Mouse (Mus musculus) MEL (cell line): Measurements from ENCODE around the gene Gcm2. TPM values are rescaled to one million over a fixed set of nuclear protein-coding genes. Genes with fewer than 3 reads are reported as not detected.

Experiments
- DNase-seq: peaks from one replicate; pipeline ENCODE4 v3.0.0; 2011; ENCODE audit warnings: low read depth, low spot score
- H3K27ac ChIP-seq: 2 replicates; pipeline ENCODE4 v1.5.1; 2012; ENCODE audit warnings: low read depth, mild to moderate bottlenecking, control low read depth, low read length, moderate library complexity; ENCODE audit not compliant: control insufficient read depth
- H3K27me3 ChIP-seq, 2 experiments: fragments of 150-350 bp in 1 of 2; sonication (generic) in 1 of 2; 2 replicates each; pipeline ENCODE4 v1.6.1; 2012; ENCODE audit warnings: low read length in 2 of 2, mild to moderate bottlenecking in 2 of 2, improper control_type of control experiment in 1 of 2, moderate library complexity in 1 of 2; ENCODE audit not compliant: insufficient read depth in 2 of 2, control insufficient read depth in 1 of 2
- H3K36me3 ChIP-seq, 2 experiments: 2 replicates each; pipeline ENCODE4 v1.6.1; 2012 to 2014; ENCODE audit warnings: low read length in 2 of 2, improper control_type of control experiment in 1 of 2, inconsistent platforms in 1 of 2, mild to moderate bottlenecking in 1 of 2; ENCODE audit not compliant: insufficient read depth in 2 of 2, control insufficient read depth in 1 of 2
- H3K4me1 ChIP-seq, 2 experiments: fragments of 150-350 bp in 1 of 2; sonication (generic) in 1 of 2; 2 replicates each; pipeline ENCODE4 v1.6.1; 2012; ENCODE audit warnings: low read length in 2 of 2, improper control_type of control experiment in 1 of 2, mild to moderate bottlenecking in 1 of 2; ENCODE audit not compliant: insufficient read depth in 2 of 2, control insufficient read depth in 1 of 2
- H3K4me3 ChIP-seq, 2 experiments: fragments of 150-350 bp in 1 of 2; sonication (generic) in 1 of 2; 2 replicates each; pipeline ENCODE4 v1.5.1; 2012; ENCODE audit warnings: low read depth in 2 of 2, low read length in 2 of 2, mild to moderate bottlenecking in 2 of 2, moderate library complexity in 2 of 2, control low read depth in 1 of 2, improper control_type of control experiment in 1 of 2; ENCODE audit not compliant: control insufficient read depth in 1 of 2, insufficient read depth in 1 of 2
- H3K79me2 ChIP-seq: 2 replicates; pipeline ENCODE4 v1.6.1; 2012; ENCODE audit warnings: mild to moderate bottlenecking, low read length, moderate library complexity; ENCODE audit not compliant: control insufficient read depth, poor library complexity, insufficient read depth
- H3K9ac ChIP-seq: 2 replicates; pipeline ENCODE4 v1.6.1; 2012; ENCODE audit warnings: low read depth, mild to moderate bottlenecking, control low read depth, low read length, moderate library complexity; ENCODE audit not compliant: control insufficient read depth, poor library complexity, severe bottlenecking
- H3K9me3 ChIP-seq: fragments of 150-350 bp; sonication (generic); replicated peaks from 2 replicates; pipeline ENCODE4 v1.6.1; 2012; ENCODE audit warnings: mild to moderate bottlenecking, low read length, improper control_type of control experiment, moderate library complexity; ENCODE audit not compliant: insufficient read depth
- BHLHE40 ChIP-seq: IDR thresholded peaks from 2 replicates; pipeline ENCODE4 v1.6.1; 2012; ENCODE audit warnings: low read depth, mild to moderate bottlenecking, inconsistent platforms, low read length, improper control_type of control experiment, borderline replicate concordance
- CHD1 ChIP-seq: IDR thresholded peaks from 2 replicates; pipeline ENCODE4 v1.6.1; 2012; ENCODE audit warnings: low read depth, mild to moderate bottlenecking, inconsistent platforms, low read length, improper control_type of control experiment
- CHD2 ChIP-seq: IDR thresholded peaks from 2 replicates; pipeline ENCODE4 v1.6.1; 2011; ENCODE audit warnings: low read length, improper control_type of control experiment
- E2F4 ChIP-seq: IDR thresholded peaks from 2 replicates; pipeline ENCODE4 v1.6.1; 2011; ENCODE audit warnings: low read depth, low read length, improper control_type of control experiment, borderline replicate concordance
- ELF1 ChIP-seq: IDR thresholded peaks from 2 replicates; pipeline ENCODE4 v1.6.1; 2014; ENCODE audit warnings: low read depth, mild to moderate bottlenecking, inconsistent platforms, low read length, improper control_type of control experiment, moderate library complexity
- EP300 ChIP-seq, 2 experiments: IDR thresholded peaks; 2 replicates each; pipeline ENCODE4 v1.6.1; 2011; ENCODE audit warnings: improper control_type of control experiment in 2 of 2, low read length in 2 of 2, low read depth in 1 of 2, mild to moderate bottlenecking in 1 of 2
- GATA1 ChIP-seq: IDR thresholded peaks from 2 replicates; pipeline ENCODE4 v1.6.1; 2011; ENCODE audit warnings: low read depth, low read length, improper control_type of control experiment
- HCFC1 ChIP-seq: IDR thresholded peaks from 2 replicates; pipeline ENCODE4 v1.6.1; 2012; ENCODE audit warnings: low read depth, mild to moderate bottlenecking, inconsistent platforms, low read length, improper control_type of control experiment, moderate library complexity
- MAZ ChIP-seq: IDR thresholded peaks from 2 replicates; pipeline ENCODE4 v1.6.1; 2012; ENCODE audit warnings: low read depth, mild to moderate bottlenecking, inconsistent platforms, low read length, improper control_type of control experiment
- MXI1 ChIP-seq: IDR thresholded peaks from 2 replicates; pipeline ENCODE4 v1.6.1; 2011; ENCODE audit warnings: mild to moderate bottlenecking, low read depth, low read length, improper control_type of control experiment
- MYC ChIP-seq: IDR thresholded peaks from 2 replicates; pipeline ENCODE4 v1.6.1; 2011; ENCODE audit warnings: low read depth, mild to moderate bottlenecking, low read length, improper control_type of control experiment, moderate library complexity
- NELFE ChIP-seq: IDR thresholded peaks from 2 replicates; pipeline ENCODE4 v1.6.1; 2011; ENCODE audit warnings: low read depth, low read length, improper control_type of control experiment
- POLR2AphosphoS2 ChIP-seq: IDR thresholded peaks from 2 replicates; pipeline ENCODE4 v1.6.1; 2011; ENCODE audit warnings: low read length, improper control_type of control experiment
- POLR2AphosphoS5 ChIP-seq: IDR thresholded peaks from 2 replicates; pipeline ENCODE4 v1.6.1; 2012; ENCODE audit warnings: low read depth, borderline replicate concordance, mild to moderate bottlenecking, inconsistent platforms, low read length, moderate library complexity, mixed read lengths
- RCOR1 ChIP-seq: IDR thresholded peaks from 2 replicates; pipeline ENCODE4 v1.6.1; 2012; ENCODE audit warnings: low read depth, mild to moderate bottlenecking, inconsistent platforms, low read length, improper control_type of control experiment
- SIN3A ChIP-seq: IDR thresholded peaks from 2 replicates; pipeline ENCODE4 v1.6.1; 2012; ENCODE audit warnings: low read length, improper control_type of control experiment, inconsistent platforms
- SMC3 ChIP-seq: IDR thresholded peaks from 2 replicates; pipeline ENCODE4 v1.6.1; 2011; ENCODE audit warnings: low read depth, low read length, improper control_type of control experiment
- TAL1 ChIP-seq: IDR thresholded peaks from 2 replicates; pipeline ENCODE4 v1.6.1; 2012; ENCODE audit warnings: mild to moderate bottlenecking, inconsistent platforms, low read length, moderate library complexity, mixed read lengths
- TCF12 ChIP-seq: IDR thresholded peaks from 2 replicates; pipeline ENCODE4 v1.6.1; 2014; ENCODE audit warnings: low read depth, mild to moderate bottlenecking, inconsistent platforms, low read length, improper control_type of control experiment, moderate library complexity
- UBTF ChIP-seq: IDR thresholded peaks from 2 replicates; pipeline ENCODE4 v1.6.1; 2012; ENCODE audit warnings: low read depth, mild to moderate bottlenecking, inconsistent platforms, low read length, improper control_type of control experiment, moderate library complexity, borderline replicate concordance; ENCODE audit not compliant: insufficient read depth
- USF1 ChIP-seq: IDR thresholded peaks from 2 replicates; pipeline ENCODE4 v1.6.1; 2014; ENCODE audit warnings: low read depth, mild to moderate bottlenecking, inconsistent platforms, low read length, improper control_type of control experiment, moderate library complexity
- ZC3H11A ChIP-seq: IDR thresholded peaks from 2 replicates; pipeline ENCODE4 v1.6.1; 2012; ENCODE audit warnings: low read depth, mild to moderate bottlenecking, inconsistent platforms, low read length, improper control_type of control experiment
- ZKSCAN1 ChIP-seq: IDR thresholded peaks from 2 replicates; pipeline ENCODE4 v1.6.1; 2012; ENCODE audit warnings: low read depth, mild to moderate bottlenecking, inconsistent platforms, low read length, improper control_type of control experiment, moderate library complexity
- ZMIZ1 ChIP-seq: IDR thresholded peaks from 2 replicates; pipeline ENCODE4 v1.6.1; 2012; ENCODE audit warnings: low read depth, mild to moderate bottlenecking, inconsistent platforms, low read length, improper control_type of control experiment, moderate library complexity
- polyA plus RNA-seq, 2 experiments: library from polyadenylated mRNA; stranded (reverse) in 1 of 2; unstranded in 1 of 2; fragments of >175 nt in 1 of 2; fragments of >200 nt in 1 of 2; gene quantifications; 2 replicates each; pipeline versions ENCODE4 v1.2.1 to v1.2.4; 2012; ENCODE audit warnings: low replicate concordance in 2 of 2, low read depth in 1 of 2; ENCODE audit not compliant: insufficient read length in 2 of 2, insufficient read depth in 1 of 2, missing spikeins in 1 of 2
- total RNA-seq: library from RNA; depleted of rRNA; stranded (reverse); fragments of 300-350 nt; gene quantifications from 2 replicates; pipeline ENCODE4 v1.2.3, GENCODE M21; 2012

Gene Gcm2
- total and polyA plus RNA-seq, 3 experiments, result not detected

DNA sequence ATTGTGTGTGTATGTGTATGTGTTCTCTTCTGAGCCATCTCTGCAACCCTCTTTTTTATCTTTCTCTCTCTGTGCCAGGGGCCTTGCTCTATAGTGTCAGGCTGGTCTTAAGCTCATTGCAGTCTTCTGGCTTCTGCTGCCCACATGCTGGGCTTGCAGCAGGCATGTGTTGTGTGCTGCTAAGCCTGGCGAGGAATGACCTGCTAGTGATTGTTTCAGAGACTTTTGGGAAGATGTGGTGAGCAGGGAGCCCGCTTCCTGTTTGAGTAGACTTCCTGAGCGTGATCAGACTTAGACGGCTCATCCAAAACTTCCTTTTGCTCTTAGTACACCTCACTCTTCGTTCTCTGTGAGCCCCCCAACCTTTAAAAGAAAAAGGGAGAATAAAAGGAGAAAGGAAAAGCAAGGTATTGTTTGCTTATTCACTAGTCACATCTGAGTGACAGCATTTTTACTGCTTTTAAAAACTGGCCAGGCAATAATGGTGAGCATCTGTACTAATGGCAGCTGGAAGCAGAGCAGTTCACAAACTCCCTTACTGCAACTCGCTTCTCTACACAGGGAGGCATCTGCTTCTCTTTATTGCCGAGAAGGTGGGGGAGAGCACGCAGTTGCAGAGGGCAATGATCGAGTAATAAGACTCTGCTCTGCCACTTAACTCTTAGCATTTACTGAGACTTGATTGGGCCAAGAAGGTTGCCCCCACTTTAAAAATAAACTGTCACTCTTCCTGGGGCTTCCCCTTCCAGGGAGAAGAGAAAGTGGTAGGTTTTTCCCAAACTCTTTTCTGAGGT is 8.5 kb upstream of the Gcm2 start:
- H3K79me2 ChIP-seq, result no peaks in the 10 kb centered on the region
- no peaks in the 10 kb centered on the region for H3K4me1 ChIP-seq
- H3K9me3 ChIP-seq, result no peaks in the 10 kb centered on the region
- no peaks in the 10 kb centered on the region for H3K36me3 ChIP-seq
- H3K27ac ChIP-seq, result no peak overlapping the region
- TF ChIP-seq ELF1 (no peak), SMC3 (no peak), CHD1 (no peak), UBTF (no peak), E2F4 (no peak), ZC3H11A (no peak), ZKSCAN1 (no peak), BHLHE40 (no peak), POLR2AphosphoS5 (no peak), EP300 (IDR thresholded peaks at IDR 0.05; ENCODE audit: low read depth in 1 of 2, low read length in 2 of 2) (no peak), NELFE (no peak), POLR2AphosphoS2 (no peak), MXI1 (no peak), RCOR1 (no peak), SIN3A (no peak), ZMIZ1 (no peak), MYC (no peak), USF1 (no peak)
- no peak overlapping the region for H3K4me3 ChIP-seq
- no peak for DNase-seq
- H3K9ac ChIP-seq, result no peak overlapping the region
- peaks cover 0 to 2% of the 10 kb centered on the region in 2 experiments; a peak in 1 of 4 replicates for H3K27me3 ChIP-seq

DNA sequence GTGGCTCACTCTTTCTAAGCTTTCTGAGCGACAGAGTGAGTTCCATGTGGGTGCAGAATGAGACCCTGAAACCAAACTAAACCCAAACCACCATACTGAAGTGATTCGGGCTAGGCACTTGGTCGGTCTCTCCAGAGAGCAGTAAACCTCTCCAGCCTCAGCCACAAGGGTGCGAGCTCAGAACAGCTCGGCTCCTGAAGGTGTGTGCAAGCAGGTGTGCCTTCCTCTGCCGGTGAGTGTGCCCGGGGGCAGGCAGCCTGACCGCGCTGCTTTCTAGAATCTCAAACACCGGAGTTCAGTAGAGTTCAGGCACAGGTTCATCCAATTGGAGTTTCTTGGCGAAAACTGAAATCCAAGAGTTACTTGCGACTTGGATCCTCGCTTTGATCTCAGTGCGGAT is 3.1 kb upstream of the Gcm2 start, which contains the start of gene Sycp2l:
Sycp2l (plus strand) TSS at position 368 of the 400 bp plus-strand sequence.
- DNase-seq, result no peak
- no peaks in the 10 kb centered on the region for H3K9me3 ChIP-seq
- H3K27me3 ChIP-seq, result peaks cover 4 to 8% of the 10 kb centered on the region in 2 experiments; a peak in 2 of 4 replicates
- H3K4me1 ChIP-seq, result no peaks in the 10 kb centered on the region
- H3K36me3 ChIP-seq, result no peaks in the 10 kb centered on the region
- H3K79me2 ChIP-seq, result no peaks in the 10 kb centered on the region
- TF ChIP-seq CHD2, result no peak
- no peak for TF ChIP-seq GATA1
- no peak for TF ChIP-seq HCFC1
- TF ChIP-seq TAL1, result no peak
- no peak for TF ChIP-seq SMC3
- TF ChIP-seq MAZ, result no peak
- no peak for TF ChIP-seq TCF12
- no peak for TF ChIP-seq ZC3H11A
- H3K4me3 ChIP-seq, result no peak within 1 kb of the TSS
- H3K27ac ChIP-seq, result no peak within 1 kb of the TSS
- no peak within 1 kb of the TSS for H3K9ac ChIP-seq
